Mouse (Mus musculus): ENCODE results near the gene Gm26965. TPM values are rescaled to one million over a fixed set of nuclear protein-coding genes. Genes with fewer than 3 reads are reported as not detected.
A peak's percentile ranks its signal among the peaks of the same experiment; 100 is the strongest.
"Not testable (repeated sequence)": the region's sequence is repeated elsewhere in the genome, so short reads cannot be mapped to it uniquely, and the experiment has no call there.

Gm26965 gene
- polyA plus RNA-seq, 1 experiment from 2014 or later: not detected

GRCm38 (mm10) chr13:67483625-67484423, 42.1 kb downstream of the Gm26965 start, which contains the start of gene Zfp874b:
Gene Zfp874b (minus strand): TSS chr13:67484258.
- Histone ChIP-seq H3K36me3 (no peaks in the 10 kb centered on the region), H3K9ac (peak within 1 kb of the TSS; percentile 79), H3K4me2 (peak within 1 kb of the TSS; percentile 76), H3K27ac (peak within 1 kb of the TSS; percentile 87), H3K4me1 (replicated peaks) (peaks cover 21% of the 10 kb centered on the region), H3K4me3 (replicated peaks) (peak within 1 kb of the TSS; percentile 75), H3K9me3 (replicated peaks) (no peaks in the 10 kb centered on the region), H3K27me3 (no peaks in the 10 kb centered on the region)
- ATAC-seq (ENCODE audit: low read depth) (peak; percentile 94), DNase-seq (peak; percentile 79)
- WGBS (ENCODE audit: insufficient replicate concordance): 2% methylated on average over 20 of the region's 20 CpGs

GRCm38 (mm10) chr13:67481528-67481927, 44.4 kb downstream of the Gm26965 start:
- Histone ChIP-seq H3K27ac (no peak overlapping the region), H3K36me3 (peaks cover 4% of the 10 kb centered on the region; the same call in 1 of the 2 replicates), H3K4me2 (0 out of 2 replicates have a peak overlapping the region, but pooled peaks have one; percentile 0), H3K9me3 (replicated peaks) (no peaks in the 10 kb centered on the region), H3K4me1 (replicated peaks) (peaks cover 21% of the 10 kb centered on the region), H3K4me3 (replicated peaks) (no peak overlapping the region), H3K9ac (no peak overlapping the region), H3K27me3 (no peaks in the 10 kb centered on the region)
- DNase-seq (no peak), ATAC-seq (ENCODE audit: low read depth) (no peak)
- 57% methylated on average over 4 of the region's 4 CpGs for WGBS (ENCODE audit: insufficient replicate concordance)

GRCm38 (mm10) chr13:67469274-67469673, 56.7 kb downstream of the Gm26965 start:
- Histone ChIP-seq H3K27ac (no peak overlapping the region), H3K9ac (no peak overlapping the region), H3K4me3 (replicated peaks) (no peak overlapping the region), H3K4me2 (no peak overlapping the region), H3K4me1 (replicated peaks) (no peaks in the 10 kb centered on the region), H3K27me3 (no peaks in the 10 kb centered on the region), H3K9me3 (replicated peaks) (0 out of 2 replicates have a peak, but pooled peaks cover 5% of the 10 kb centered on the region), H3K36me3 (peaks cover 28% of the 10 kb centered on the region)
- no peak for DNase-seq
- 60% methylated on average over 3 of the region's 3 CpGs for WGBS (ENCODE audit: insufficient replicate concordance)
- peak; percentile 26; the same call in 1 of the 2 replicates for ATAC-seq (ENCODE audit: low read depth)

- not testable (repeated sequence) for H3K4me1 ChIP-seq (replicated peaks); ATAC-seq (ENCODE audit: low read depth)
- 18% methylated on average over 3 of the region's 5 CpGs for whole genome bisulfite sequencing (ENCODE audit: insufficient replicate concordance)
Measured at GRCm38 (mm10) chr13:67463506-67464185, 62.3 kb downstream of the Gm26965 start.

GRCm38 (mm10) chr13:67452021-67452309, 74.0 kb downstream of the Gm26965 start:
- Histone ChIP-seq H3K9ac (peak overlapping the region; percentile 76), H3K27me3 (no peaks in the 10 kb centered on the region), H3K4me1 (replicated peaks) (peaks cover 14% of the 10 kb centered on the region), H3K4me3 (replicated peaks) (peak overlapping the region; percentile 72), H3K27ac (no peak overlapping the region; the same call in 1 of the 2 replicates), H3K4me2 (peak overlapping the region; percentile 81), H3K36me3 (peaks cover 4% of the 10 kb centered on the region; the same call in 1 of the 2 replicates), H3K9me3 (replicated peaks) (no peaks in the 10 kb centered on the region)
- no peak for ATAC-seq (ENCODE audit: low read depth)
- WGBS (ENCODE audit: insufficient replicate concordance): 17% methylated on average over 3 of the region's 3 CpGs
- no peak for DNase-seq

More at GRCm38 (mm10) chr13:67463506-67464185, 62.3 kb downstream of the Gm26965 start:
- not testable (repeated sequence) for H3K9ac ChIP-seq; H3K9me3 ChIP-seq (replicated peaks); H3K4me2 ChIP-seq; H3K4me3 ChIP-seq (replicated peaks); H3K27me3 ChIP-seq; H3K36me3 ChIP-seq; DNase-seq; H3K27ac ChIP-seq

GRCm38 (mm10) chr13:67451172-67452020, 74.6 kb downstream of the Gm26965 start, which contains the start of gene Zfp874a:
Gene Zfp874a (minus strand): TSS chr13:67451624.
- H3K4me1 ChIP-seq (replicated peaks): peaks cover 14% of the 10 kb centered on the region
- peak; percentile 97 for ATAC-seq (ENCODE audit: low read depth)
- peak within 1 kb of the TSS; percentile 72 for H3K4me3 ChIP-seq (replicated peaks)
- DNase-seq: peak; percentile 75
- no peaks in the 10 kb centered on the region for H3K9me3 ChIP-seq (replicated peaks)
- WGBS (ENCODE audit: insufficient replicate concordance): 1% methylated on average over 20 of the region's 20 CpGs
- no peaks in the 10 kb centered on the region for H3K27me3 ChIP-seq
- peak within 1 kb of the TSS; percentile 76 for H3K9ac ChIP-seq
- peak within 1 kb of the TSS; percentile 81 for H3K4me2 ChIP-seq
- peaks cover 10% of the 10 kb centered on the region for H3K36me3 ChIP-seq
- peak within 1 kb of the TSS; percentile 70 for H3K27ac ChIP-seq

Other genes with a start within 250 kb of the Gm26965 start
- 0.41 and 0.46 TPM in 2 replicates for gene Zfp458, start 247.7 kb downstream of the Gm26965 start, polyA plus RNA-seq (2015; fragmentation: Nextera tagmentation; extraction: Ambion mirVana)
- 0.10 and 0.14 TPM in 2 replicates for gene Zfp457, start 219.7 kb downstream of the Gm26965 start, polyA plus RNA-seq (2015; fragmentation: Nextera tagmentation; extraction: Ambion mirVana)
- gene Zfp595, start 193.6 kb downstream of the Gm26965 start, polyA plus RNA-seq (2015; fragmentation: Nextera tagmentation; extraction: Ambion mirVana): 0.86 and 1.2 TPM in 2 replicates
- gene Gm28044, start 165.6 kb downstream of the Gm26965 start, polyA plus RNA-seq (2015; fragmentation: Nextera tagmentation; extraction: Ambion mirVana): 0.30 and 0.63 TPM in 2 replicates
- gene Zfp953, start 165.5 kb downstream of the Gm26965 start, polyA plus RNA-seq (2015; fragmentation: Nextera tagmentation; extraction: Ambion mirVana): 0.61 and 0.79 TPM in 2 replicates
- gene Gm28041, start 150.4 kb downstream of the Gm26965 start, polyA plus RNA-seq (2015; fragmentation: Nextera tagmentation; extraction: Ambion mirVana): 0.27 TPM in 1 of 2 replicates, not detected in the other
- 0.48 and 0.61 TPM in 2 replicates for gene Zfp456, start 150.3 kb downstream of the Gm26965 start, polyA plus RNA-seq (2015; fragmentation: Nextera tagmentation; extraction: Ambion mirVana)
- gene Zfp429, start 126.3 kb downstream of the Gm26965 start, polyA plus RNA-seq (2015; fragmentation: Nextera tagmentation; extraction: Ambion mirVana): 1.7 and 1.9 TPM in 2 replicates
- 0.13 and 0.18 TPM in 2 replicates for gene Zfp459, start 104.7 kb downstream of the Gm26965 start, polyA plus RNA-seq (2015; fragmentation: Nextera tagmentation; extraction: Ambion mirVana)
- 5.2 and 6.4 TPM in 2 replicates for gene Zfp874a, start 74.5 kb downstream of the Gm26965 start, polyA plus RNA-seq (2015; fragmentation: Nextera tagmentation; extraction: Ambion mirVana)
- gene Zfp874b, start 41.9 kb downstream of the Gm26965 start, polyA plus RNA-seq (2015; fragmentation: Nextera tagmentation; extraction: Ambion mirVana): 3.3 and 3.8 TPM in 2 replicates
- gene Zfp58, start 25.6 kb downstream of the Gm26965 start, polyA plus RNA-seq (2015; fragmentation: Nextera tagmentation; extraction: Ambion mirVana): 3.1 and 3.3 TPM in 2 replicates
- gene Zfp87, start within 50 bp of the Gm26965 start, polyA plus RNA-seq (2015; fragmentation: Nextera tagmentation; extraction: Ambion mirVana): 8.4 and 9.1 TPM in 2 replicates
- gene Zfp748, start 27.7 kb upstream of the Gm26965 start, polyA plus RNA-seq (2015; fragmentation: Nextera tagmentation; extraction: Ambion mirVana): 5.1 and 5.9 TPM in 2 replicates
- 1.3 and 1.9 TPM in 2 replicates for gene Zfp729b, start 83.6 kb upstream of the Gm26965 start, polyA plus RNA-seq (2015; fragmentation: Nextera tagmentation; extraction: Ambion mirVana)
- 0.13 TPM in 1 of 2 replicates, not detected in the other for gene Gm49345, start 111.6 kb upstream of the Gm26965 start, polyA plus RNA-seq (2015; fragmentation: Nextera tagmentation; extraction: Ambion mirVana)
- gene Zfp729a, start 111.6 kb upstream of the Gm26965 start, polyA plus RNA-seq (2015; fragmentation: Nextera tagmentation; extraction: Ambion mirVana): 0.71 and 1.2 TPM in 2 replicates
- gene Zfp738, start 160.9 kb upstream of the Gm26965 start, polyA plus RNA-seq (2015; fragmentation: Nextera tagmentation; extraction: Ambion mirVana): 2.4 and 3.1 TPM in 2 replicates
- 1.3 and 2.1 TPM in 2 replicates for gene Zfp65, start 203.0 kb upstream of the Gm26965 start, polyA plus RNA-seq (2015; fragmentation: Nextera tagmentation; extraction: Ambion mirVana)
- 1.1 and 1.5 TPM in 2 replicates for gene Zfp85, start 229.1 kb upstream of the Gm26965 start, polyA plus RNA-seq (2015; fragmentation: Nextera tagmentation; extraction: Ambion mirVana)

All from liver, embryonic 13.5 days (tissue).